Mouse (Mus musculus): Measurements from ENCODE around the gene Nfat5.

- TF ChIP-seq CTCF (IDR thresholded peaks at IDR 0.05; ENCODE audit: borderline replicate concordance, insufficient read depth, low read length) (no peak), POLR2A (IDR thresholded peaks at IDR 0.05; ENCODE audit: low read depth, low read length) (no peak)
Observed at GRCm38 (mm10) chr8:107244218-107244617, 49.1 kb upstream of the Nfat5 start.

Measured in embryonic fibroblast, embryonic 13.5 days (primary cell).